Mouse (Mus musculus) embryo, embryonic 10.5 days (tissue): ENCODE results near the gene Cdkl4.
"Not testable (repeated sequence)": the region's sequence is repeated elsewhere in the genome, so short reads cannot be mapped to it uniquely, and the experiment has no call there.

Source experiments
- DNase-seq: peaks from one replicate; pipeline ENCODE4 v3.0.0-alpha.2; 2015; ENCODE audit warnings: low spot score

Gene Cdkl4

DNA sequence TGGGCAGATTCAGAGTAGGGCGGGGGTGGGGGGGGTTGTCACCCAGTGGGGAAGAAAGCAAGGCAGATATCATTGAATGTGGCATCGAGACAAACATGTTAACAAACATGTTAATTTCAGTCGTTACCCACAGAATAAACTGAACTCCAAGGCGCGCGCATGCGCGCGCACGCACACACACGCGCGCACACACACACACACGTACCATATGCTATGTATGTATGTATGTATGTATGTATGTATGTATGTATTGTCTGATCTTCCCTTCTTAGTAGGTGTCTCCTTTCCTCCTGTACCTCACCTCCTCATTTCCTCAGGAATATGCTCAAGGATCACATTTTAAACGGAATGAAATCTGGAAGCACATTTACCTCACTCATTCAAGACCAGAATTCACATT is at the start of gene Cdkl4:
Cdkl4 (minus strand) TSS at position 175 of the 400 bp plus-strand sequence.
- no peak for DNase-seq

- DNase-seq: no peak
These were observed 47.4 kb upstream of the Cdkl4 start for GRCm38 (mm10) chr17:80624979-80625378.

- DNase-seq: no peak
These were observed 44.1 kb upstream of the Cdkl4 start for GRCm38 (mm10) chr17:80621691-80622090.

DNA sequence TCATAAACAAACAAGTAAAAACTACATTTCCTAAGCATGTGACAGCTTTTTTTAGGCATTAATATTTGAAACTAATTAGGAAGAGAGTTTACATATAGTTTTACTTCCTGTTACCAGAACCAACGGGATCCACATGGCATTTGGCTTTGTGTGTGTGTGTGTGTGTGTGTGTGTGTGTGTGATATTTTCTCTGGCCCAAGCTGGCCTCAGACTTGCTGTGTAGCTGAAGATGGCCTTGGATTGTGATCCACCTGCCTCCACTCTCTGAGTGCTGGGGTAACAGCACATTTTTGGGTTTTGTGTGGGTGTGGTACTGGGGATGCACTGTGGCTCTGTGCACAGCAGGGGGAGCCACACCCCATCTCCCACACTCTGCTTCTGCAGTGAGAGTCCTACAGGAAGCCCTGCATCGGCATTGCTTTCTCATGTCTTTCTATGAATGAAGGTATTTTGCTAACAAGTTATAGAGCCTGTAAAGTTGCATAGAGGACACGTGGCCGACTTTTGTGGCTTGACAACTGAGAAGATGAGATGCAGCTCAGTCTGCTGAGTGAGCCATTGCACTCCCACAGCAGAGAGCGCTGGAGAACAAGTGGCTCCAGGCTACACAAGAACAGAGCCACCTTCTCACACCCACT is 43.3 kb upstream of the Cdkl4 start:
- DNase-seq: peak; percentile 69

DNA sequence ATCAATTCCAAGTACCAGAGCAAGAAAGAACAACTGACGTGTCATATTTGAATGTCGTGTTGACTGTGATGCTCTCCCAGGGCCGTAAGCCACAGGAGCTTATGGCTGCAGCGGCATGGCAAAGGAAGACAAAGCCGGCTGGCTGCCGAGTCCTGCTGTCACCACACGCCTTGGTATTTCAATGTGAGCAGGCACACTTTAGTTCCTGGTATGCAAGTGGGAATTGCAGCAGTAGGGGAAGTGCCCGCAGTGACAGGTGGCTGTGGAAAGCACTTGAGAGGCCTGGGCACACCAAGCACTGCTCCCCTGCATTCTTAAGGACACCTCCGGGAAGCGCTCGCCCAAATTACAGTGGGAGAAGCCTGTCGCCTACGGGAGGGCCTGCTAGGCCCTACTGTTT is 41.9 kb upstream of the Cdkl4 start:
- no peak for DNase-seq

GRCm38 (mm10) chr17:80618890-80619289 is 41.3 kb upstream of the Cdkl4 start:
- no peak for DNase-seq

DNA sequence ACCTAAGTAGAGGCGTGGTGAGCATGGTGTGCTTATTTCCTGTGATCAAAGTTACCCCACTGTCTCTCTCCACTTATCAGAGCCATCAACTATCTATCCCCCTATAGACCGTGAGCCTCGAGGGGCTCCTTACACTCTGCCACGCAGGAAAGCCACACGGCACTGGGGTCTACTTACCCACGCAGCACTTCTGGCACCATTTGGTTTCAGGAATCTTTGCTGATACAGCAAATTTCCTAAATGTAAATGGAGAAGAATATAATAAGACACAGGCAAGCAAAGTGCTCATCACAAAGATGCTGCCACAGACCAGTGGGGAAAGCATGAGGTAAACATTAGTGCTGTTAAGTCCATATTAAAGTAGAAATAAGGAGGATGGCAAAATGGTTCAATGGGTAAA is 26.2 kb upstream of the Cdkl4 start:
- no peak for DNase-seq

DNA sequence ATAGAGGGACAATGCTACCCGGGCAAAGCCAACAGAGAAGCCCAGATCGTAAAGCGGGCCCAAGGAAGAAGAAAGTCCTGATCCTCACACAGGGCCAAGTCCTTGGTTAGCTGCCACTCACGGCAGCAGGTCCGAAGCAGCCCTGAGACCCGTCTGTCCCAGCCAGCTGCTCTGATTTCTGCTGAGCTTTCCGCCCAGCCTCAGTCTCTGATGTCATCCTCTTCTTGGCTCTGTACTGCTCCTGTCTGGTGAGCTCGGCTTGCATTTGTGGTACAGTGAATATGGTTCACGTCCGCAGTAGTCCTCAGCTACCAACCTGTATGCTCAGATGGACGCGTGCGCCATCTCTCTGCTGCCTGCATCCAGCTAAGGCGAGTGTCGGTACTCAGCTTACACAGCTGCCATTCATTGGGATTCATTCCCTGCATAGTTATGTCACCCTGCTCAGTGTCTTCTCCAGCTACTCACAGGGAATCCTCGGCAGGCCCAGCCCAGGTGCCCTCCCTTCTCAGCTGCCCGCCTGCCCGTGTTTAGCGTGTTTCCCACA is 25.5 kb upstream of the Cdkl4 start:
- DNase-seq: no peak

DNA sequence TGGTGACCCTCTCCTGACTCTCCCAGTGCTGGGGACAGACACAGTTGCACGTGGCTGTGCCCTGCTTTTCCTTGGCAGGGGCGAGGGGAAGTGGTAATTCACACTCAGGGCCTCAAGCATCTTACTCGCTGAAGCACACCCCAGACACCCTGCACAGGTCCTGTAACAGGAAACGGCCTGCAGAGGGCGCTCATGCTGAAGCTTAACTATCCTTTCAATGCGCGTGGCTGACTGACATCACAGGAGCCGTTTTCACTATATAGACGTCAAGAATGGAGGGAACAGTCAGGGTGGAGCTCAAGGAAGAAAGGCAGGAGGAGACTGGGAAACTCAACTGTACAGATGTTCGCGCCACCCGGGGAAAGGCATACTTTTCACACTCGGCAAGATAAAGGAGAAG is 23.8 kb upstream of the Cdkl4 start:
- peak; percentile 70 for DNase-seq

GRCm38 (mm10) chr17:80583051-80583450 is 5.4 kb upstream of the Cdkl4 start:
- DNase-seq: no peak

DNA sequence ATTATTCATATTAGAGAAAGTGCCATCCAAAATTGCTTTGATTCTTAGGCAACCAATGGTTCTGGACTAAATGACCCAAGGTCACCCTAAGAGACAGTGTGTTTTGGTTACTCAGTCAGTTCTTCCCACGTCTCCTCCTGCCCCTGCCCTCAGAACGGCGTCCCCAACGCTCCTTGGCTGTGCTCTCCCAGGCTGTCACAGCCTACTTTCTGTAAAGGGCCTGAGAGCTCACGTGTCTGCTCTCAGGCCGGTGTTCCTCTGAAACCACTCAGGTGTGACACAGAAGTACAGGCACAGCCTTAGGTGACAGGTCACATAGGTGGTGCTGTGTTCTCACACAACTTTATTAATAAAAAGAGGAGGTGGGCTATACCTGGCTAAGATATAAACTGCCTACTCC is 2.3 kb upstream of the Cdkl4 start:
- no peak for DNase-seq

GRCm38 (mm10) chr17:80579089-80579488 is 1.5 kb upstream of the Cdkl4 start:
- DNase-seq: no peak

DNA sequence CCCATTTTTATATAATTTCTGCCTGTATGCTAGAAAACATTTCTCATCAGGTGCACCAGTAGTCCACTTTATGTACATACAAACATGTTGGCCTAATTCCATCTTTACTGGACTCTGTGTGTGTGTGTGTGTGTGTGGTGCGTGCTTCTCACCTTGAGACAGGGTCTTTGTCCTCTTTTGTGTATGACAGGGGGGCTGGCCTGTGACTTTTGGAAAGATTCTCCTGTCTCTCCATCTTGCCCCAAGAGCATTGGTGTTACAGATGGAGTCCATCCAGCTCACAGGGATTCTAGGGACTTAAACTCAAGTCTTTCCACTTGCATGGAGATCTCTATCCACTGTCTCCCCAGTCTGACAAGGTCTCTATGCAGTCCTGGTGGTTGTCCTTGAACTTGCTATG is 428 bp upstream of the Cdkl4 start:
- no peak for DNase-seq

DNA sequence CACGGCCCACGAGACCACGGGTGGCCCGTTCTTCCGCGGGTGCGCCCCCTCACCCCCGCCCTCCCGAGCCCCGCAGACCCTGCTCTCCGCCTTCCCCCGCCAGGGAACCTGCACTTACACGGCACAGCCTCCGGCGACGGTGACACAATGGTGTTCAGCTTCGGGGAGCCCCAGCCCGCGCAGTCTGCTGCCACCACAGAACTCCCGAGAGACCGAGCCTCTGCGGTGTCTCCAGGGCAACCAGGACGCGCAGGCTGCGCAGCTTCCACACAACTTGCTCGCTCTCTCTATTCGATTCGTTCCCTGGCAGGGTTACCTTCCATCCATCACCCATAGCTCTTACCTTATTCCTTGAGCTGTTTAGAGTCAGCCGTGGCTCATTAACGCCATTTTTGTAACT is 399 bp downstream of the Cdkl4 start:
- peak; percentile 79 for DNase-seq

GRCm38 (mm10) chr17:80575008-80575407 is 2.6 kb downstream of the Cdkl4 start:
- no peak for DNase-seq

- no peak for DNase-seq
These were observed 3.1 kb downstream of the Cdkl4 start for GRCm38 (mm10) chr17:80574471-80574965.

GRCm38 (mm10) chr17:80572187-80572935 is 5.3 kb downstream of the Cdkl4 start:
- DNase-seq: no peak

- DNase-seq: no peak
These were observed 6.2 kb downstream of the Cdkl4 start for GRCm38 (mm10) chr17:80571460-80571859.

GRCm38 (mm10) chr17:80569718-80570117 is 7.9 kb downstream of the Cdkl4 start:
- DNase-seq: not testable (repeated sequence)

- DNase-seq: no peak
These were observed 8.6 kb downstream of the Cdkl4 start for GRCm38 (mm10) chr17:80568842-80569601.

DNA sequence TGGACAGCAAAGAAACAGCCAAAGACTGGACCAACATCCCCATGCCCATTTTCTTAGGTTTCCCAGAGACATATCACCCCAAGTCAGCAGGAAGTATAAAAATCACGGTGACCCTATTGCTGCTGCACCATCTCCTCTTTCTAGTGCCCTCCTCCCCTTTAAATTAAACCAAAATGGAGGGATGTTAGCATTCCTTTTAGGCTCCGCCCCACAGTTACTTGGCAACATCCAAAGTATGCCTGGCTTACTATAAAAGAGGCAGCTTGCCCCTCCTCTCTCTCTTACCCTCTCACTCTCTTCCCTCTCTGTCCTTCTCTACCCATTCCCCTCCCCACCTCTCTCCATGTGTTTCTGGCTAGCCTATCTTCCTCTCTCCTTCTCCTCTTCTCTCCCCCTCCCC is 9.2 kb downstream of the Cdkl4 start:
- DNase-seq: no peak

DNA sequence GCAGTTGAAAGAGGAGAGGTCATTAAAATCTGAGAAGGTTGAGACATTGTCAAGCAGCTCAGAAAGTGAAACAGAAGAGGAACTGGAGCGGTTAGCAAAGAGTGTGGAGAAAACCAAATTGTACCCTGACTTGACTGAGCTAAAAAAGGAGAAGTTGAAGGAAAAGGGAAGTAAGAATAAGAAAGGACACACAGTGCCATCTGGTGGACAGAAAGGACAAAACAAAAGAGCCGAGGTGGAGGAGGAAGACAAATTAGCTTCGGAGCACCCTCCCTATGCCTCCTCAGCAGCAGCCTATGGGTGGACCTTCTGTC is 13.0 kb downstream of the Cdkl4 start:
- peak; percentile 44 for DNase-seq
